Mouse (Mus musculus): ENCODE measurements at regions not wholly inside any gene's neighbourhood (a gene's known extent, or its start where the extent isn't known, plus 50 kb on each side); places are given as distances from the start of the nearest gene placed in this dataset.

DNA sequence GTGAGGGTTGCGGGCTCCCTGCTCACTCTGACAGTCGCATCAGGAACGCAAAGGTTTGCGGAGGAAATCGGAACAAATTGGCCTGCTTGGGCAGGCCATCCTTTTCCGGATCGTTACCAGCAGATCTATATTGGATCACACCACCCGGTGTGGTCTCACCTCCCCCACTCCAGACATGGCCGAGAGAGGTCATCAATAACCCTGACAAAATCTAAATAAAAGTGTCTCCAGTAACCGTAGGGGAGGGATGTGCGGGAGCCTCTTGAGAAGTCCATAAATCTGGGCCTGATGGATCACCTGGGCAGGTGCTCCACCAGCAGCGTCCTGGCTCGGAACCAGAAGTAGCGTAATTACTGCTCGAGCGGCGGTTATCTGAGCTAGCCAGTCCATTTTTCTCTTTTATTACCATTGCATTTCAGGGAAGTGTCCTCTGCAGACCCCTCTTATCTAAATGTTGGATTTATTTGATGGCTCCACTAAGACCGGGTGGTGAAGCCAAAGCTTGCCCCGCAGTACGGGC is 249.8 kb downstream of the Matn1 start:
- no peaks in the 10 kb centered on the region for H3K79me2 ChIP-seq (replicated peaks; ENCODE audit: control insufficient read depth, extremely low read depth, insufficient read depth, poor library complexity, severe bottlenecking)

DNA sequence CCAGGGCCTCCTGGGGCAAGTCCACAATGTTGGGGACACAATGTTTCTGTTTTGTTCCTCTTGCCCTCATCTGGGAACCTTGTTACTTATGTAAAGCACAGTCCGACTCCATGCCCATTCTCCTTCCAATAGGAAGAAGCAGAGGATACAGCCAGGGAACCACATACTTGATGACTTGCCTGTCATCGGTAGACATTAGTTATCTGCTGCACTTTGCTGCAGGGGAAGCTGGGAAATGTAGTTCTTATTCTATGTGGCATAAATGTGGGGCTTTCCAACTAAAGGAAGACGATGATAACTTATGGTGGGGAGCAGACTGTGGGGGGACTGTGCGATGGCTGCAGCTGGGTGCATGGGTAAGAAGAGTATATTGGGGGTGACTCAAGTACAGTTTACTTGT is 252.0 kb downstream of the Matn1 start:
- TF ChIP-seq MXI1 (IDR thresholded peaks at IDR 0.05; ENCODE audit: low read depth, low read length) (no peak), ZKSCAN1 (IDR thresholded peaks at IDR 0.05; ENCODE audit: borderline replicate concordance, low read depth, low read length) (no peak), TBP (conservative IDR thresholded peaks at IDR 0.05; ENCODE audit: low read depth, low read length) (no peak), USF2 (conservative IDR thresholded peaks at IDR 0.05; ENCODE audit: low read depth, low read length) (no peak), HCFC1 (IDR thresholded peaks at IDR 0.05; ENCODE audit: low read depth, low read length) (peak; percentile 73)
- 0 out of 4 replicates have a peak, but pooled peaks cover 0 to 4% of the 10 kb centered on the region in 2 experiments for H3K4me1 ChIP-seq (ENCODE audit: control insufficient read depth in 1 of 2, insufficient read depth in 2 of 2)
- dilution Hi-C loops (cut with MboI; ENCODE audit: extremely low pct_ligation_motif_present, extremely low pct_unique_long_range_greater_than_20kb, low sequenced_read_pairs) (no loop called here), in situ Hi-C loops (cut with MboI; ENCODE audit: low pct_ligation_motif_present, low pct_unique_long_range_greater_than_20kb, low sequenced_read_pairs) (no loop called here)
- no peaks in the 10 kb centered on the region for H3K9me3 ChIP-seq (replicated peaks; ENCODE audit: low read length)
- DNase-seq (ENCODE audit: extremely low read depth) = no peak
- H3K4me3 ChIP-seq (replicated peaks in 1 of 3; ENCODE audit: low read depth in 2 of 3, low read length in 2 of 3, poor library complexity in 1 of 3) = no peak overlapping the region
- H3K27ac ChIP-seq (ENCODE audit: insufficient read depth, low read depth) = no peak overlapping the region
- H3K27me3 ChIP-seq (replicated peaks) = peaks cover 67% of the 10 kb centered on the region
- no peaks in the 10 kb centered on the region for H3K36me3 ChIP-seq (replicated peaks in 1 of 2; ENCODE audit: control insufficient read depth in 1 of 2, insufficient read depth in 1 of 2, low read length in 1 of 2)
- no peaks in the 10 kb centered on the region for H3K79me2 ChIP-seq (replicated peaks; ENCODE audit: control insufficient read depth, extremely low read depth, insufficient read depth, poor library complexity, severe bottlenecking)
- H3K4me2 ChIP-seq (ENCODE audit: insufficient read depth, low read depth, poor library complexity, severe bottlenecking) = no peak overlapping the region
- no peak overlapping the region for H3K9ac ChIP-seq (ENCODE audit: insufficient read depth, low read depth)

More for the DNA sequence above, 249.8 kb downstream of the Matn1 start:
- Histone ChIP-seq H3K36me3 (replicated peaks in 1 of 2; ENCODE audit: control insufficient read depth in 1 of 2, insufficient read depth in 1 of 2, low read length in 1 of 2) (no peaks in the 10 kb centered on the region), H3K4me3 (replicated peaks in 1 of 3; ENCODE audit: low read depth in 2 of 3, low read length in 2 of 3, poor library complexity in 1 of 3) (no peak overlapping the region), H3K4me2 (ENCODE audit: insufficient read depth, low read depth, poor library complexity, severe bottlenecking) (no peak overlapping the region), H3K27ac (ENCODE audit: insufficient read depth, low read depth) (no peak overlapping the region), H3K9ac (ENCODE audit: insufficient read depth, low read depth) (no peak overlapping the region), H3K9me3 (replicated peaks; ENCODE audit: low read length) (no peaks in the 10 kb centered on the region), H3K4me1 (ENCODE audit: control insufficient read depth in 1 of 2, insufficient read depth in 2 of 2) (0 out of 4 replicates have a peak, but pooled peaks cover 0 to 4% of the 10 kb centered on the region in 2 experiments), H3K27me3 (replicated peaks) (peaks cover 81% of the 10 kb centered on the region)
- dilution Hi-C loops (cut with MboI; ENCODE audit: extremely low pct_ligation_motif_present, extremely low pct_unique_long_range_greater_than_20kb, low sequenced_read_pairs) = no loop called here
- in situ Hi-C loops (cut with MboI; ENCODE audit: low pct_ligation_motif_present, low pct_unique_long_range_greater_than_20kb, low sequenced_read_pairs) = no loop called here
- DNase-seq (ENCODE audit: extremely low read depth) = no peak
- no peak for TF ChIP-seq CHD1 (IDR thresholded peaks at IDR 0.05; ENCODE audit: low read depth, low read length)
- no peak for TF ChIP-seq JUND (conservative IDR thresholded peaks at IDR 0.05; ENCODE audit: low read depth, low read length)
- no peak for TF ChIP-seq PAX5 (IDR thresholded peaks at IDR 0.05; ENCODE audit: low read length)

DNA sequence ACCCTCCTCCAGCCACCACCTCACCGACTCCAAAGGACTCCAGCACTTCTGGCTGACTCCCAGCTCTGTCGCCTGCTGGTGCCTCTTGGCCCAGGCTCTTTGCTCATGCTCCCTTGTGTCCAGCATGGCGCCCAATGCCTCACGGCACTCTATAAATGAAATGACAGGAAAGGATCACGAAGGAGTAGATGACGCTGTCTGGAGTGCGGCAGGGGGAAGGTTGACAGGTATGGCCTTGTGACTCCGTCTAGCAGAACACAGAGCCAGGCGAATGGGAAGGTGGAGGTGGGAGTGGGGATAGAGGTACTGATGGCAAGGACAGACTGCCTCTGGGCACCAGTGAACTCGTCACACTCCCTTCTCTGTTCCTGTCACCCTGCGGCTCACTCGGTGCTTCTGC is 259.5 kb downstream of the Matn1 start:
- H3K4me1 ChIP-seq (ENCODE audit: control insufficient read depth in 1 of 2, insufficient read depth in 2 of 2) = no peaks in the 10 kb centered on the region
- H3K27ac ChIP-seq (ENCODE audit: insufficient read depth, low read depth) = no peak overlapping the region
- no peaks in the 10 kb centered on the region for H3K36me3 ChIP-seq (replicated peaks in 1 of 2; ENCODE audit: control insufficient read depth in 1 of 2, insufficient read depth in 1 of 2, low read length in 1 of 2)
- no peak overlapping the region for H3K4me2 ChIP-seq (ENCODE audit: insufficient read depth, low read depth, poor library complexity, severe bottlenecking)
- in situ Hi-C loops (cut with MboI; ENCODE audit: low pct_ligation_motif_present, low pct_unique_long_range_greater_than_20kb, low sequenced_read_pairs) (no loop called here), dilution Hi-C loops (cut with MboI; ENCODE audit: extremely low pct_ligation_motif_present, extremely low pct_unique_long_range_greater_than_20kb, low sequenced_read_pairs) (no loop called here)
- TF ChIP-seq ZKSCAN1 (IDR thresholded peaks at IDR 0.05; ENCODE audit: borderline replicate concordance, low read depth, low read length) = no peak
- no peak for TF ChIP-seq HCFC1 (IDR thresholded peaks at IDR 0.05; ENCODE audit: low read depth, low read length)
- no peak for TF ChIP-seq SMC3 (IDR thresholded peaks at IDR 0.05; ENCODE audit: low read depth, low read length)
- no peak for TF ChIP-seq TBP (conservative IDR thresholded peaks at IDR 0.05; ENCODE audit: low read depth, low read length)
- TF ChIP-seq GABPA (IDR thresholded peaks at IDR 0.05; ENCODE audit: insufficient replicate concordance, low read depth, low read length) = no peak
- TF ChIP-seq POLR2AphosphoS2 (IDR thresholded peaks at IDR 0.05; ENCODE audit: low read depth, low read length) = no peak
- TF ChIP-seq NRF1 (IDR thresholded peaks at IDR 0.05; ENCODE audit: low read depth, low read length) = no peak
- H3K79me2 ChIP-seq (replicated peaks; ENCODE audit: control insufficient read depth, extremely low read depth, insufficient read depth, poor library complexity, severe bottlenecking) = no peaks in the 10 kb centered on the region
- peaks cover 47% of the 10 kb centered on the region for H3K27me3 ChIP-seq (replicated peaks)
- peaks cover 9% of the 10 kb centered on the region for H3K9me3 ChIP-seq (replicated peaks; ENCODE audit: low read length)
- no peak overlapping the region for H3K4me3 ChIP-seq (replicated peaks in 1 of 3; ENCODE audit: low read depth in 2 of 3, low read length in 2 of 3, poor library complexity in 1 of 3)
- H3K9ac ChIP-seq (ENCODE audit: insufficient read depth, low read depth) = no peak overlapping the region
- no peak for DNase-seq (ENCODE audit: extremely low read depth)

All from CH12.LX (cell line).